Mouse (Mus musculus) MEL (cell line): ENCODE measurements at regions not wholly inside any gene's neighbourhood (a gene's known extent, or its start where the extent isn't known, plus 50 kb on each side); places are given as distances from the start of the nearest gene placed in this dataset.

ENCODE experiments used
- DNase-seq: peaks from one replicate; pipeline ENCODE4 v3.0.0; 2011; ENCODE audit warnings: low read depth, low spot score
- H3K27ac ChIP-seq: 2 replicates; pipeline ENCODE4 v1.5.1; 2012; ENCODE audit warnings: low read depth, mild to moderate bottlenecking, control low read depth, low read length, moderate library complexity; ENCODE audit not compliant: control insufficient read depth
- H3K27me3 ChIP-seq, 2 experiments: fragments of 150-350 bp in 1 of 2; sonication (generic) in 1 of 2; 2 replicates each; pipeline ENCODE4 v1.6.1; 2012; ENCODE audit warnings: low read length in 2 of 2, mild to moderate bottlenecking in 2 of 2, improper control_type of control experiment in 1 of 2, moderate library complexity in 1 of 2; ENCODE audit not compliant: insufficient read depth in 2 of 2, control insufficient read depth in 1 of 2
- H3K36me3 ChIP-seq, 2 experiments: 2 replicates each; pipeline ENCODE4 v1.6.1; 2012 to 2014; ENCODE audit warnings: low read length in 2 of 2, improper control_type of control experiment in 1 of 2, inconsistent platforms in 1 of 2, mild to moderate bottlenecking in 1 of 2; ENCODE audit not compliant: insufficient read depth in 2 of 2, control insufficient read depth in 1 of 2
- H3K4me1 ChIP-seq, 2 experiments: fragments of 150-350 bp in 1 of 2; sonication (generic) in 1 of 2; 2 replicates each; pipeline ENCODE4 v1.6.1; 2012; ENCODE audit warnings: low read length in 2 of 2, improper control_type of control experiment in 1 of 2, mild to moderate bottlenecking in 1 of 2; ENCODE audit not compliant: insufficient read depth in 2 of 2, control insufficient read depth in 1 of 2
- H3K4me3 ChIP-seq, 2 experiments: fragments of 150-350 bp in 1 of 2; sonication (generic) in 1 of 2; 2 replicates each; pipeline ENCODE4 v1.5.1; 2012; ENCODE audit warnings: low read depth in 2 of 2, low read length in 2 of 2, mild to moderate bottlenecking in 2 of 2, moderate library complexity in 2 of 2, control low read depth in 1 of 2, improper control_type of control experiment in 1 of 2; ENCODE audit not compliant: control insufficient read depth in 1 of 2, insufficient read depth in 1 of 2
- H3K79me2 ChIP-seq: 2 replicates; pipeline ENCODE4 v1.6.1; 2012; ENCODE audit warnings: mild to moderate bottlenecking, low read length, moderate library complexity; ENCODE audit not compliant: control insufficient read depth, poor library complexity, insufficient read depth
- H3K9ac ChIP-seq: 2 replicates; pipeline ENCODE4 v1.6.1; 2012; ENCODE audit warnings: low read depth, mild to moderate bottlenecking, control low read depth, low read length, moderate library complexity; ENCODE audit not compliant: control insufficient read depth, poor library complexity, severe bottlenecking
- H3K9me3 ChIP-seq: fragments of 150-350 bp; sonication (generic); replicated peaks from 2 replicates; pipeline ENCODE4 v1.6.1; 2012; ENCODE audit warnings: mild to moderate bottlenecking, low read length, improper control_type of control experiment, moderate library complexity; ENCODE audit not compliant: insufficient read depth
- BHLHE40 ChIP-seq: IDR thresholded peaks from 2 replicates; pipeline ENCODE4 v1.6.1; 2012; ENCODE audit warnings: low read depth, mild to moderate bottlenecking, inconsistent platforms, low read length, improper control_type of control experiment, borderline replicate concordance
- CHD2 ChIP-seq: IDR thresholded peaks from 2 replicates; pipeline ENCODE4 v1.6.1; 2011; ENCODE audit warnings: low read length, improper control_type of control experiment
- E2F4 ChIP-seq: IDR thresholded peaks from 2 replicates; pipeline ENCODE4 v1.6.1; 2011; ENCODE audit warnings: low read depth, low read length, improper control_type of control experiment, borderline replicate concordance
- ELF1 ChIP-seq: IDR thresholded peaks from 2 replicates; pipeline ENCODE4 v1.6.1; 2014; ENCODE audit warnings: low read depth, mild to moderate bottlenecking, inconsistent platforms, low read length, improper control_type of control experiment, moderate library complexity
- ETS1 ChIP-seq: IDR thresholded peaks from 2 replicates; pipeline ENCODE4 v1.6.1; 2012; ENCODE audit warnings: low read depth, mild to moderate bottlenecking, inconsistent platforms, low read length, improper control_type of control experiment, moderate library complexity
- GABPA ChIP-seq: IDR thresholded peaks from 2 replicates; pipeline ENCODE4 v1.6.1; 2012; ENCODE audit warnings: low read depth, mild to moderate bottlenecking, inconsistent platforms, low read length, improper control_type of control experiment, moderate library complexity
- GATA1 ChIP-seq: IDR thresholded peaks from 2 replicates; pipeline ENCODE4 v1.6.1; 2011; ENCODE audit warnings: low read depth, low read length, improper control_type of control experiment
- JUND ChIP-seq: IDR thresholded peaks from 2 replicates; pipeline ENCODE4 v1.6.1; 2011; ENCODE audit warnings: low read depth, mild to moderate bottlenecking, improper control_type of control experiment, low read length
- KAT2A ChIP-seq: conservative IDR thresholded peaks from 2 replicates; pipeline ENCODE4 v1.6.1; 2012; ENCODE audit warnings: low read depth, low read length, improper control_type of control experiment, inconsistent platforms
- MAZ ChIP-seq: IDR thresholded peaks from 2 replicates; pipeline ENCODE4 v1.6.1; 2012; ENCODE audit warnings: low read depth, mild to moderate bottlenecking, inconsistent platforms, low read length, improper control_type of control experiment
- MEF2A ChIP-seq: IDR thresholded peaks from 2 replicates; pipeline ENCODE4 v1.6.1; 2014; ENCODE audit warnings: low read depth, mild to moderate bottlenecking, inconsistent platforms, low read length, improper control_type of control experiment; ENCODE audit not compliant: poor library complexity, insufficient replicate concordance, severe bottlenecking; ENCODE audit errors: extremely low read depth
- MXI1 ChIP-seq: IDR thresholded peaks from 2 replicates; pipeline ENCODE4 v1.6.1; 2011; ENCODE audit warnings: mild to moderate bottlenecking, low read depth, low read length, improper control_type of control experiment
- MYB ChIP-seq: IDR thresholded peaks from 2 replicates; pipeline ENCODE4 v1.6.1; 2011; ENCODE audit warnings: mild to moderate bottlenecking, low read depth, low read length, improper control_type of control experiment
- NELFE ChIP-seq: IDR thresholded peaks from 2 replicates; pipeline ENCODE4 v1.6.1; 2011; ENCODE audit warnings: low read depth, low read length, improper control_type of control experiment
- POLR2AphosphoS2 ChIP-seq: IDR thresholded peaks from 2 replicates; pipeline ENCODE4 v1.6.1; 2011; ENCODE audit warnings: low read length, improper control_type of control experiment
- RAD21 ChIP-seq: IDR thresholded peaks from 2 replicates; pipeline ENCODE4 v1.6.1; 2011; ENCODE audit warnings: mild to moderate bottlenecking, low read depth, low read length, improper control_type of control experiment
- SMC3 ChIP-seq: IDR thresholded peaks from 2 replicates; pipeline ENCODE4 v1.6.1; 2011; ENCODE audit warnings: low read depth, low read length, improper control_type of control experiment
- TAL1 ChIP-seq: IDR thresholded peaks from 2 replicates; pipeline ENCODE4 v1.6.1; 2012; ENCODE audit warnings: mild to moderate bottlenecking, inconsistent platforms, low read length, moderate library complexity, mixed read lengths
- TCF12 ChIP-seq: IDR thresholded peaks from 2 replicates; pipeline ENCODE4 v1.6.1; 2014; ENCODE audit warnings: low read depth, mild to moderate bottlenecking, inconsistent platforms, low read length, improper control_type of control experiment, moderate library complexity
- UBTF ChIP-seq: IDR thresholded peaks from 2 replicates; pipeline ENCODE4 v1.6.1; 2012; ENCODE audit warnings: low read depth, mild to moderate bottlenecking, inconsistent platforms, low read length, improper control_type of control experiment, moderate library complexity, borderline replicate concordance; ENCODE audit not compliant: insufficient read depth
- USF1 ChIP-seq: IDR thresholded peaks from 2 replicates; pipeline ENCODE4 v1.6.1; 2014; ENCODE audit warnings: low read depth, mild to moderate bottlenecking, inconsistent platforms, low read length, improper control_type of control experiment, moderate library complexity
- ZC3H11A ChIP-seq: IDR thresholded peaks from 2 replicates; pipeline ENCODE4 v1.6.1; 2012; ENCODE audit warnings: low read depth, mild to moderate bottlenecking, inconsistent platforms, low read length, improper control_type of control experiment
- ZKSCAN1 ChIP-seq: IDR thresholded peaks from 2 replicates; pipeline ENCODE4 v1.6.1; 2012; ENCODE audit warnings: low read depth, mild to moderate bottlenecking, inconsistent platforms, low read length, improper control_type of control experiment, moderate library complexity
- ZNF384 ChIP-seq: IDR thresholded peaks from 2 replicates; pipeline ENCODE4 v1.6.1; 2012; ENCODE audit warnings: low read depth, mild to moderate bottlenecking, inconsistent platforms, low read length, improper control_type of control experiment

DNA sequence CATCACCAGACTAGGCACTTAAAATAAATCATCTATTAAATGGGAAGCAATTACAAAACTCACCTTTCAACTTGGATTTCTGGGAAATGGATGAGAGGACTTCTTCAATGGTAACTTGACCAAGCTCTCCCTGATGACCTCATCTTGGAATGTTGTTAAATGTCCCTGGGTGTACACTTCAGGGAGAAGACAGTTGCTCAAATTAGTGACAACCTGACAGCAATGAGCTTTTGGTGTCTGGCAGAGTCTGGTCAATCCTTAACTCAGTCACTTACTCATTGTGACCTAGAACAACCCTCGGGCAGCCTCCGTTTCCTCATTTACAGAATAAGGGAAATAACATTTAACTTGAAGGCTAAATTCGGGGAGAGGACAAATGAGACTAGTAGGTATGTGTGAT, 244.5 kb downstream of the Pik3r1 start:
- Histone ChIP-seq H3K79me2 (no peaks in the 10 kb centered on the region), H3K4me1 (no peaks in the 10 kb centered on the region), H3K36me3 (no peaks in the 10 kb centered on the region), H3K9ac (no peak overlapping the region), H3K9me3 (no peaks in the 10 kb centered on the region), H3K27ac (no peak overlapping the region), H3K27me3 (no peaks in the 10 kb centered on the region; a peak in 1 of 4 replicates), H3K4me3 (no peak overlapping the region)
- DNase-seq: no peak
- no peak for TF ChIP-seq GATA1
- no peak for TF ChIP-seq CHD2
- TF ChIP-seq ZNF384: no peak
- TF ChIP-seq MYB: no peak
- TF ChIP-seq ZC3H11A: no peak
- TF ChIP-seq TAL1: no peak
- no peak for TF ChIP-seq ETS1
- TF ChIP-seq GABPA: no peak
- no peak for TF ChIP-seq UBTF
- no peak for TF ChIP-seq NELFE
- no peak for TF ChIP-seq ELF1
- TF ChIP-seq POLR2AphosphoS2: no peak
- TF ChIP-seq MAZ: no peak
- TF ChIP-seq USF1: no peak
- TF ChIP-seq TCF12: no peak
- no peak for TF ChIP-seq JUND

DNA sequence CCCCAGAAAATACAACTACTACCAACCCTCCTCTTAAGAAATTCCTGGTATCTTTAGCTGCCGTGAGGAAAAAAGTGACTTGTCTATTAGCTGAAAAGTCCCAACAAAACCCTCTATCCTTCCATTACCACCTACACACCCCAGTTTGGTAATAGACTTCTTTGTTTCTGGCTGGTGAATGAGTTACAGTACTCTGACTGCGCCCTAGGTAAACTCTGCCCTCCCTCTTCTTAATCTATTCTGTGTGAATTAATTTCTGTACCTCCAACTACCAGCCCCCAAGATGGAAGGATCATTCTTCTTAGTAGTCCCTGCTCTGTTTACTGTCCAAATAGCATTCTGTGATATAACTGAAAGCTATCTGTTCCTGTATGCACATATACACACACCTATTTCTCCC, 245.4 kb downstream of the Pik3r1 start:
- Histone ChIP-seq H3K4me3 (no peak overlapping the region), H3K9ac (no peak overlapping the region), H3K9me3 (no peaks in the 10 kb centered on the region), H3K36me3 (no peaks in the 10 kb centered on the region), H3K27ac (no peak overlapping the region), H3K27me3 (no peaks in the 10 kb centered on the region; a peak in 1 of 4 replicates), H3K4me1 (no peaks in the 10 kb centered on the region), H3K79me2 (no peaks in the 10 kb centered on the region)
- TF ChIP-seq E2F4: no peak
- DNase-seq: no peak

DNA sequence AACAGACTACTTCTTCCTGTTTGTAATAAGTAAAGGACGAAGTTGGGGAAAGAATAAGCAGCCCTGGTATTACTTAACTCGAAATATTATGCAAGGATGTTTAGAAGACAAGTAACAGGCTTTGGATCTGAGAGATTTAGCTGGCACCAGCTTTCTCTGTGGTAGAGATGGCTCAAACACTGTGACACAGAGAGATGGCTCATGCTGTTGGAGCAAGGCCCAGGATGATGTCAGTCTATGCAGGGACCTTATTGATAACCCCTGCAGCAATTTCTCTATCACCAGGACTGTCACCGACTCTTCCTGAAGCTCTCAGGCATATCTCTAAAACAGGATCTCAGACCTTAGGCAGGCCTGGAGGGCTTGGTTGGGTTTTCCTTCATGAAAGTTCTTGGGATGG, 254.7 kb downstream of the Pik3r1 start:
- H3K27me3 ChIP-seq: no peaks in the 10 kb centered on the region; a peak in 1 of 4 replicates
- no peaks in the 10 kb centered on the region for H3K9me3 ChIP-seq
- H3K9ac ChIP-seq: no peak overlapping the region
- TF ChIP-seq SMC3: no peak
- TF ChIP-seq ZKSCAN1: no peak
- TF ChIP-seq BHLHE40: no peak
- no peak for TF ChIP-seq UBTF
- TF ChIP-seq KAT2A: no peak
- TF ChIP-seq MXI1: no peak
- TF ChIP-seq ELF1: no peak
- TF ChIP-seq RAD21: no peak
- TF ChIP-seq TCF12: no peak
- no peak for TF ChIP-seq GATA1
- TF ChIP-seq ZC3H11A: no peak
- TF ChIP-seq MEF2A: no peak
- no peak for TF ChIP-seq USF1
- no peaks in the 10 kb centered on the region for H3K4me1 ChIP-seq
- H3K4me3 ChIP-seq: no peak overlapping the region
- H3K79me2 ChIP-seq: no peaks in the 10 kb centered on the region
- H3K36me3 ChIP-seq: no peaks in the 10 kb centered on the region
- DNase-seq: no peak
- H3K27ac ChIP-seq: no peak overlapping the region
